Mouse (Mus musculus) hindbrain, embryonic 11.5 days (tissue): ENCODE results near the gene Smad6. TPM values are rescaled to one million over a fixed set of nuclear protein-coding genes. Genes with fewer than 3 reads are reported as not detected.

Experiments used
- ATAC-seq: fragments of 200-750 bp; cut with Nextera tagmentation; 2 replicates; pipeline ENCODE4 v1.8.0; 2017; ENCODE audit warnings: mild to moderate bottlenecking, moderate TSS enrichment, moderate library complexity; ENCODE audit not compliant: low FRiP score
- DNase-seq: peaks from one replicate; pipeline ENCODE4 v3.0.0-alpha.2; 2015; ENCODE audit warnings: low spot score
- H3K27ac ChIP-seq: fragments of 300-500 bp; sonication (generic); 2 replicates; pipeline ENCODE4 v1.5.1; 2014; ENCODE audit warnings: mild to moderate bottlenecking, low read depth, low read length
- H3K27me3 ChIP-seq: fragments of 300-500 bp; sonication (generic); 2 replicates; pipeline ENCODE4 v1.6.1; 2014; ENCODE audit warnings: mild to moderate bottlenecking, low read length, moderate library complexity, mixed read lengths; ENCODE audit not compliant: control insufficient read depth, insufficient read depth
- H3K36me3 ChIP-seq: fragments of 300-500 bp; sonication (generic); 2 replicates; pipeline ENCODE4 v1.6.1; 2014; ENCODE audit warnings: mild to moderate bottlenecking, low read length, moderate library complexity, mixed read lengths; ENCODE audit not compliant: control insufficient read depth, insufficient read depth
- H3K4me1 ChIP-seq: fragments of 300-500 bp; sonication (generic); replicated peaks from 2 replicates; pipeline ENCODE4 v1.6.1; 2014; ENCODE audit warnings: low read length, mixed read lengths; ENCODE audit not compliant: control insufficient read depth, insufficient read depth
- H3K4me2 ChIP-seq: fragments of 300-500 bp; sonication (generic); replicated peaks from 2 replicates; pipeline ENCODE4 v1.6.1; 2014; ENCODE audit warnings: mild to moderate bottlenecking, low read depth, low read length
- H3K4me3 ChIP-seq: fragments of 300-500 bp; sonication (generic); 2 replicates; pipeline ENCODE4 v1.5.1; 2014; ENCODE audit warnings: low read depth, low read length
- H3K9ac ChIP-seq: fragments of 300-500 bp; sonication (generic); 2 replicates; pipeline ENCODE4 v1.6.1; 2014; ENCODE audit warnings: low read depth, low read length
- H3K9me3 ChIP-seq: fragments of 300-500 bp; sonication (generic); 2 replicates; pipeline ENCODE4 v1.6.1; 2016; ENCODE audit warnings: low read length; ENCODE audit not compliant: control insufficient read depth
- WGBS: fragments of 180-500 bp; shearing (Covaris S2); extraction: QIAGEN DNeasy Blood & Tissue Kit; methylation state at CpG from one replicate; pipeline ENCODE4 v1.1.7; 2014; 5-methylcytosine and 5-hydroxymethylcytosine counted together
- polyA plus RNA-seq: library from polyadenylated mRNA; unstranded; fragments of >200 nt; fragmentation: Nextera tagmentation; extraction: Ambion mirVana; gene quantifications from 2 replicates; pipeline ENCODE4 v1.2.1, GENCODE M21; 2014

Gene Smad6
- polyA plus RNA-seq, 1 experiment from 2014 or later, result 5.5 TPM

GRCm38 (mm10) chr9:64029908-64030631 lies 8.2 kb upstream of the Smad6 start:
- Histone ChIP-seq H3K4me3 (no peak overlapping the region), H3K9me3 (no peaks in the 10 kb centered on the region), H3K27me3 (no peaks in the 10 kb centered on the region), H3K9ac (no peak overlapping the region), H3K4me1 (no peaks in the 10 kb centered on the region), H3K27ac (no peak overlapping the region), H3K36me3 (no peaks in the 10 kb centered on the region), H3K4me2 (no peak overlapping the region)
- ATAC-seq (no peak), DNase-seq (no peak)
- 77% methylated on average over 6 of the region's 6 CpGs for WGBS

- ATAC-seq (no peak), DNase-seq (peak; percentile 57)
- H3K36me3 ChIP-seq, result no peaks in the 10 kb centered on the region
- no peak overlapping the region for H3K4me3 ChIP-seq
- H3K9me3 ChIP-seq, result no peaks in the 10 kb centered on the region
- no peak overlapping the region for H3K4me2 ChIP-seq
- 1% methylated on average over 3 of the region's 3 CpGs for WGBS
- H3K27me3 ChIP-seq, result no peaks in the 10 kb centered on the region
- no peaks in the 10 kb centered on the region; the same call in 1 of the 2 replicates for H3K4me1 ChIP-seq
- H3K27ac ChIP-seq, result no peak overlapping the region
- no peak overlapping the region for H3K9ac ChIP-seq
These were observed 3.7 kb upstream of the Smad6 start for GRCm38 (mm10) chr9:64025565-64025964.

- no peak for ATAC-seq
- DNase-seq, result no peak
- Histone ChIP-seq H3K36me3 (no peaks in the 10 kb centered on the region), H3K27ac (no peak overlapping the region), H3K4me2 (no peak overlapping the region), H3K4me1 (no peaks in the 10 kb centered on the region; the same call in 1 of the 2 replicates), H3K27me3 (no peaks in the 10 kb centered on the region), H3K9me3 (no peaks in the 10 kb centered on the region), H3K9ac (no peak overlapping the region), H3K4me3 (no peak overlapping the region)
- 43% methylated on average over 2 of the region's 2 CpGs for WGBS
These were observed 3.1 kb upstream of the Smad6 start for GRCm38 (mm10) chr9:64024976-64025375.

- peak overlapping the region; percentile 46 for H3K9ac ChIP-seq
- H3K27me3 ChIP-seq, result no peaks in the 10 kb centered on the region
- peak overlapping the region; percentile 96 for H3K4me2 ChIP-seq
- peak overlapping the region; percentile 79 for H3K4me3 ChIP-seq
- under 1% methylated on average over 51 of the region's 54 CpGs for WGBS
- no peaks in the 10 kb centered on the region for H3K9me3 ChIP-seq
- H3K36me3 ChIP-seq, result no peaks in the 10 kb centered on the region
- ATAC-seq (peak; percentile 74), DNase-seq (peak; percentile 97)
- peaks cover 5% of the 10 kb centered on the region for H3K4me1 ChIP-seq
- H3K27ac ChIP-seq, result peak overlapping the region; percentile 92
These were observed 905 bp upstream of the Smad6 start for GRCm38 (mm10) chr9:64022562-64023366.

GRCm38 (mm10) chr9:64021319-64021850 lies 474 bp downstream of the Smad6 start:
- peak overlapping the region; percentile 92 for H3K9ac ChIP-seq
- H3K36me3 ChIP-seq, result no peaks in the 10 kb centered on the region
- peak overlapping the region; percentile 92 for H3K27ac ChIP-seq
- no peaks in the 10 kb centered on the region for H3K27me3 ChIP-seq
- H3K9me3 ChIP-seq, result no peaks in the 10 kb centered on the region
- ATAC-seq, result no peak
- H3K4me2 ChIP-seq, result peak overlapping the region; percentile 96
- no peak for DNase-seq
- WGBS, result under 1% methylated on average over 25 of the region's 32 CpGs
- H3K4me3 ChIP-seq, result peak overlapping the region; percentile 79
- H3K4me1 ChIP-seq, result peaks cover 11% of the 10 kb centered on the region

GRCm38 (mm10) chr9:64020606-64021318 lies 1.1 kb downstream of the Smad6 start:
- WGBS, result under 1% methylated on average over 82 of the region's 89 CpGs
- Histone ChIP-seq H3K9me3 (no peaks in the 10 kb centered on the region), H3K9ac (peak overlapping the region; percentile 92), H3K27ac (peak overlapping the region; percentile 92), H3K4me1 (peaks cover 15% of the 10 kb centered on the region), H3K4me2 (peak overlapping the region; percentile 96), H3K36me3 (no peaks in the 10 kb centered on the region), H3K27me3 (no peaks in the 10 kb centered on the region), H3K4me3 (peak overlapping the region; percentile 79)
- DNase-seq, result peak; percentile 74
- ATAC-seq, result no peak

GRCm38 (mm10) chr9:64020171-64020605 lies 1.7 kb downstream of the Smad6 start:
- peaks cover 15% of the 10 kb centered on the region for H3K4me1 ChIP-seq
- peak overlapping the region; percentile 96 for H3K4me2 ChIP-seq
- no peaks in the 10 kb centered on the region for H3K27me3 ChIP-seq
- H3K36me3 ChIP-seq, result no peaks in the 10 kb centered on the region
- H3K9me3 ChIP-seq, result no peaks in the 10 kb centered on the region
- H3K9ac ChIP-seq, result peak overlapping the region; percentile 92
- DNase-seq (no peak), ATAC-seq (no peak)
- WGBS, result under 1% methylated on average over 47 of the region's 50 CpGs
- H3K27ac ChIP-seq, result peak overlapping the region; percentile 92
- peak overlapping the region; percentile 79 for H3K4me3 ChIP-seq
